Mouse (Mus musculus): ENCODE results near the gene Fbxw7.

GRCm38 (mm10) chr3:84936252-84936651 is 121.2 kb downstream of the Fbxw7 start:
- TF ChIP-seq TAL1 (IDR thresholded peaks at IDR 0.05; ENCODE audit: low read length) (no peak), GATA1 (IDR thresholded peaks at IDR 0.05; ENCODE audit: low read length) (no peak)

Measured in erythroblast, embryonic 14.5 days (primary cell).